Mouse (Mus musculus) midbrain, embryonic 14.5 days (tissue): Measurements from ENCODE around the gene Rap1gap. TPM values are rescaled to one million over a fixed set of nuclear protein-coding genes. Genes with fewer than 3 reads are reported as not detected.

Experiments
- ATAC-seq: fragments of 200-750 bp; cut with Nextera tagmentation; 2 replicates; pipeline ENCODE4 v1.8.0; 2017; ENCODE audit warnings: moderate number of reproducible peaks, moderate library complexity; ENCODE audit not compliant: low FRiP score, low TSS enrichment
- DNase-seq: peaks from one replicate; pipeline ENCODE4 v3.0.0-alpha.2; 2015
- H3K27ac ChIP-seq: fragments of 300-500 bp; sonication (generic); replicated peaks from 2 replicates; pipeline ENCODE4 v1.5.1; 2014; ENCODE audit warnings: mild to moderate bottlenecking, low read depth, low read length, moderate library complexity
- H3K27me3 ChIP-seq: fragments of 300-500 bp; sonication (generic); 2 replicates; pipeline ENCODE4 v1.6.1; 2014; ENCODE audit warnings: low read length, control low read depth, mixed read lengths; ENCODE audit not compliant: control insufficient read depth, insufficient read depth
- H3K36me3 ChIP-seq: fragments of 300-500 bp; sonication (generic); 2 replicates; pipeline ENCODE4 v1.6.1; 2014; ENCODE audit warnings: low read length, control low read depth; ENCODE audit not compliant: control insufficient read depth, insufficient read depth
- H3K4me1 ChIP-seq: fragments of 300-500 bp; sonication (generic); 2 replicates; pipeline ENCODE4 v1.6.1; 2014; ENCODE audit warnings: mild to moderate bottlenecking, antibody characterized with exemption, low read length, control low read depth; ENCODE audit not compliant: control insufficient read depth, insufficient read depth
- H3K4me2 ChIP-seq: fragments of 300-500 bp; sonication (generic); 2 replicates; pipeline ENCODE4 v1.6.1; 2014; ENCODE audit warnings: mild to moderate bottlenecking, low read length, moderate library complexity
- H3K4me3 ChIP-seq: fragments of 300-500 bp; sonication (generic); replicated peaks from 2 replicates; pipeline ENCODE4 v1.5.1; 2014; ENCODE audit warnings: low read depth, low read length
- H3K9ac ChIP-seq: fragments of 300-500 bp; sonication (generic); replicated peaks from 2 replicates; pipeline ENCODE4 v1.6.1; 2014; ENCODE audit warnings: mild to moderate bottlenecking, low read length, moderate library complexity
- H3K9me3 ChIP-seq: fragments of 300-500 bp; sonication (generic); 2 replicates; pipeline ENCODE4 v1.6.1; 2016; ENCODE audit warnings: low read length, control low read depth, mixed read lengths; ENCODE audit not compliant: control insufficient read depth
- WGBS: fragments of 180-500 bp; shearing (Covaris S2); extraction: QIAGEN DNeasy Blood & Tissue Kit; methylation state at CpG from one replicate; pipeline ENCODE4 v1.1.7; 2014; 5-methylcytosine and 5-hydroxymethylcytosine counted together
- polyA plus RNA-seq: library from polyadenylated mRNA; unstranded; fragments of >200 nt; fragmentation: Nextera tagmentation; extraction: Ambion mirVana; gene quantifications from 2 replicates; pipeline ENCODE4 v1.2.1, GENCODE M21; 2014

Rap1gap gene
- polyA plus RNA-seq, 1 experiment from 2014 or later: 57.7 TPM

DNA sequence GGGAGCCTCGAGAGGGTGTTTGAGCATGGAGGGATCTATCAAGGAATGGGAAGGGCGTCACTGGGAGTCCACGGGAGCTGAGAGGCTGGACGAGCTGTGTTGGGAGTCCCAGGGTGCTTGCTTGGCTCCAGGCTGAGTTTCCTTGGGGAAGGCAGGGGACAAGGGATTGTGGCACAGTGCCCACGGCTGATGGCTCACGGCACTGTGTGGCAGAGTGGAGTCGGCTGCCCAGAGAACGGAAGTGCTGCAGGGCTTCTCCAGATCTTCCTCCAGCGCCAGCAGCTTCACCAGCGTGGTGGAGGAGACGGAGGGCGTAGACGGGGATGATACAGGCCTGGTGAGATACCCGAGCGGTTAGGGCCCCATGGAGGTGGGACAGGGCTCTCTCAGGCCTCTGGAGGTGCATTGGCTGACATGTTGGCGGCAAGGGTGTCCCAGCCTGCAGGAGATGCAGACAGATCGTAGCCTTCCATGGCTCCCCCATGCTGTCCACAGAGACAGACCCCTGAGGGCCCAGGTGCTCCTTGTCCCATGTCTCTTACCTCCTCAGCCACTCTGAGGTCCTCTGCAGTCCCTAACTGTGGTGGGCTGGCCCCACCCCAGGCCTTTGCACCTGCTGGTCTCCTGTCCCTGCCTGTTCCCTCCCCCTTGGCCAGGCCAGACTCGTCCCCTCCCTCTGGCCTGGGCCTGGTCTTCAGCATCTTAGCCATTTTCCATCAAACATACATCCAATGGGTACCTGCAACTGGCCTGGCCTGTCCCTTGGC lies 62.4 kb downstream of the Rap1gap start:
- no peak for ATAC-seq
- H3K27ac ChIP-seq: no peak overlapping the region

GRCm38 (mm10) chr4:137727506-137728187 lies 63.1 kb downstream of the Rap1gap start:
- Histone ChIP-seq H3K4me2 (peak overlapping the region; percentile 24), H3K27ac (no peak overlapping the region), H3K27me3 (0 out of 2 replicates have a peak, but pooled peaks cover 3% of the 10 kb centered on the region), H3K36me3 (no peaks in the 10 kb centered on the region), H3K9ac (peak overlapping the region; percentile 31; the same call in 1 of the 2 replicates), H3K9me3 (no peaks in the 10 kb centered on the region), H3K4me1 (peaks cover 28% of the 10 kb centered on the region), H3K4me3 (no peak overlapping the region)
- WGBS: 2% methylated on average over 18 of the region's 18 CpGs
- ATAC-seq: peak; percentile 26; the same call in 1 of the 2 replicates
- DNase-seq: peak; percentile 80

More for the DNA sequence above, 62.4 kb downstream of the Rap1gap start:
- Histone ChIP-seq H3K4me1 (peaks cover 28% of the 10 kb centered on the region), H3K4me3 (no peak overlapping the region), H3K27me3 (0 out of 2 replicates have a peak, but pooled peaks cover 3% of the 10 kb centered on the region), H3K9ac (peak overlapping the region; percentile 31; the same call in 1 of the 2 replicates), H3K4me2 (peak overlapping the region; percentile 24), H3K9me3 (no peaks in the 10 kb centered on the region), H3K36me3 (no peaks in the 10 kb centered on the region)
- WGBS: 74% methylated on average over 18 of the region's 18 CpGs
- DNase-seq: no peak

DNA sequence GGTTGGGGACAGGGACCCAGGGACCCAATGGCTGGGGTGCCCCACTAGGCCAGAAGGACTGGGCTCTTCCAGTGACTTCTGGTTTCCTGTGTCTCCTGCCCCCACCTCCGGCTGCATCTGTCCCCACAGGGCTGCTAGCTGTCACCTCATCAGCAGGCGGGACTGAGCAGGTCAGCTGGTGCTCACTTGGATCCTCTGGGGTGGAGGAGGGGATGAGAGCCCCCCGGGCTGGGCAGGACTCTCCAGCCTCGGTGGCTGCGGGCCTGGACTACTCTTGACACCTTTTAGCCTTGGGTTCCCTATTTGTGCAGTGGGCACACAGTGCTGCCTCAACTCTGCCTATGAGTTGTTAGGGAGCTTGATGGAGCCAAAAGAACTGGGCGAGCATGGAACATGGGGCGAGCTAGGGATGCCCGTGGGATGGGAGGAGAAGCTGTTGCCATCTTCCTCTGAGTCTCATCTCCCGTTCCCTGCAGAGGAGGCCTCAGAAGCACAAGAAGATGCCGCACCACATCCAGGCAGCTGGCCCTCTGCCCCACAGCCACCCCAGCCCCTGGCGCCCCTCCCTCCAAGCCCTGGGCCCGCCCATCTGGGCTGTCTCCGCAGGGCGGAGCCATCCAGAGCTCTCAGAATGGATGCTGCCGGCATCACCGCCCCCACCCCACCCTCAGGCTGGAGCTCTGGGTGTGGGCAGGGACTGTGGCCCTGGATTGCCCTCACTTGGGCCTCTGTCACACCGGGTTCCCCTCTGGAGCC lies 64.1 kb downstream of the Rap1gap start:
- H3K4me2 ChIP-seq: peak overlapping the region; percentile 65
- ATAC-seq: peak; percentile 48; the same call in 1 of the 2 replicates
- 7% methylated on average over 17 of the region's 17 CpGs for WGBS
- H3K36me3 ChIP-seq: no peaks in the 10 kb centered on the region
- H3K27me3 ChIP-seq: no peaks in the 10 kb centered on the region
- H3K4me1 ChIP-seq: peaks cover 28% of the 10 kb centered on the region
- H3K9me3 ChIP-seq: no peaks in the 10 kb centered on the region
- H3K4me3 ChIP-seq: peak overlapping the region; percentile 30
- peak overlapping the region; percentile 45; the same call in 1 of the 2 replicates for H3K27ac ChIP-seq
- peak overlapping the region; percentile 43 for H3K9ac ChIP-seq
- DNase-seq: peak; percentile 72

DNA sequence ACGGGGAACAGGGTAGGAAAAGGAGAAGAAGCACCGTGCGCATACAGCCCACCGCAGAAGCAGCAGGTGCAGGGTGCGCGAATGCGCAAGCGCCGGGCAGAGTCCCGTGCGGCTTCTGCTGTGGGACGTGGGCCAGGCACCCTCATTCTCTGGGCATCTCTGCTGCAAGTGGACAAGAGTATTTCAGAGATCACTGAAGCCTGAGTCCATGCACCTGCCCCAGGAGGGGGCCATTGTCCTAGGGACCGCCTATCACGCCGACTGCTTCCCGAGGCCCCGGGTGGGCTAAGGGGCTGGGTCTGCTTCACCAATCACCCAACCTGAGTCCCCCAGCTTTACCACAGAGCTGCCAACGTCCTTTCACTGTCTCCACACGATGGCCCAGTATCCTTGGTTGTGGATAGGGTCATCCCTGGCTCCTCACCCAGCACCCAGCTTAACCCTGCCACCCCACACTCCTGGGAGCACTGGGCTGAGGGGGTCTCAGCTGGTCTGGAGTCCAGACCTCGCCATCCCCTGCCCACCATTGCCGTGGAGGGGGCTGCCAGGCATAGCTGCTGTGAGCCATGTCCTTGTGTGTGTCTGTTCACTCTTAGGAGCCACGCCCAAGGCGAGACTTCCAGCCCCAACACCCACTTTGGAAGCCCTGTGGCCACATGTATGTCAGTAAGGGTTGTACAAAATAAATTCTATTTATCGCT lies 64.8 kb downstream of the Rap1gap start:
- Histone ChIP-seq H3K4me2 (peak overlapping the region; percentile 65), H3K4me3 (peak overlapping the region; percentile 30), H3K36me3 (no peaks in the 10 kb centered on the region), H3K27me3 (no peaks in the 10 kb centered on the region), H3K9me3 (no peaks in the 10 kb centered on the region), H3K9ac (peak overlapping the region; percentile 43), H3K4me1 (peaks cover 28% of the 10 kb centered on the region), H3K27ac (peak overlapping the region; percentile 45; the same call in 1 of the 2 replicates)
- DNase-seq: peak; percentile 61
- peak; percentile 16; the same call in 1 of the 2 replicates for ATAC-seq
- 16% methylated on average over 24 of the region's 24 CpGs for WGBS

DNA sequence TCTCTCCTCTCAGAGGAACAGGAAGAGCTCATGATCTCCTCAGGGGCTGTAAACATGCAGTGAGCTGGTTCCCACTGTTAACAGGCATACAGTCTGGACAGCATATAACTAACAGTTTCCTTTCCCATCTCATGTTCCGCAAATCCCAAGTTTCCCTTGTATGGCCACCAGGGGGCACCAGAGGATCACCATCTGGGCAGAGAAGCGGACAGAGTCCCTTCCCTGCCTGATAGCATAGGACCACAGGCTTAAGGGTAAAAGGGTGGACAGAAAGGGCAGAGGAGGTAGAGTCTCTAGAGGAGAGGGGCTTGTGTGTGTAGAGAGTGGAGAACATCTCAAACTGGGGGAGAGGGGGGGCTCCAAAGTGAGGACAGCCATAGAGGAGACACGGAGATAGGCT lies 65.6 kb downstream of the Rap1gap start:
- WGBS: 19% methylated on average over 3 of the region's 3 CpGs
- ATAC-seq: peak; percentile 53; the same call in 1 of the 2 replicates
- H3K9ac ChIP-seq: no peak overlapping the region

DNA sequence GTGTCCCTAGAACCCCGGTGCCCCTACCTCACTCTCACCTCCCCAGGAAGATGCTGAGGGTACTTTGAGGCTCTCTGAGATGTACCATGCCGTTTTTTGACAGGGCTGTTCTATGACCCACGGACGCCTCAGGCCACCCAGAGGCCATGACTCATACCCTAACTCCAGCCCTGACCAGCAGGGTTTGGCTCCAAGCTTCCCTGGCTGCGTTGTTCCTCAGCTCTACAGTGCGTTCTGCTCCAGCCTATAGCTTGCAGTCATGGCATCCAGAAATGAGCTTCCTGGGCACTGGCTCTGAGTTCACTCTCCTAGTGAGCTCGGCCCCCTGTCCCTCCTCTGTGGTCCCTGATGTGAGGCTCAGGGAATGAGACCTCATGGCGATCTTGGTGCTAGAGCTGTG lies 66.2 kb downstream of the Rap1gap start:
- Histone ChIP-seq H3K27ac (no peak overlapping the region), H3K36me3 (no peaks in the 10 kb centered on the region), H3K4me3 (no peak overlapping the region), H3K9me3 (no peaks in the 10 kb centered on the region), H3K9ac (no peak overlapping the region), H3K27me3 (no peaks in the 10 kb centered on the region), H3K4me1 (peaks cover 28% of the 10 kb centered on the region), H3K4me2 (no peak overlapping the region)
- 79% methylated on average over 8 of the region's 8 CpGs for WGBS
- DNase-seq (no peak), ATAC-seq (no peak)

More for the DNA sequence above, 65.6 kb downstream of the Rap1gap start:
- Histone ChIP-seq H3K9me3 (no peaks in the 10 kb centered on the region), H3K36me3 (no peaks in the 10 kb centered on the region), H3K4me3 (no peak overlapping the region), H3K4me1 (peaks cover 28% of the 10 kb centered on the region), H3K27ac (no peak overlapping the region), H3K27me3 (no peaks in the 10 kb centered on the region), H3K4me2 (no peak overlapping the region)
- DNase-seq: peak; percentile 94

- H3K9ac ChIP-seq: no peak overlapping the region
- no peaks in the 10 kb centered on the region for H3K36me3 ChIP-seq
- 68% methylated on average over 10 of the region's 10 CpGs for WGBS
- ATAC-seq (no peak), DNase-seq (no peak)
- H3K4me3 ChIP-seq: no peak overlapping the region
- H3K27ac ChIP-seq: no peak overlapping the region
- H3K27me3 ChIP-seq: no peaks in the 10 kb centered on the region
- peaks cover 34% of the 10 kb centered on the region for H3K4me1 ChIP-seq
- H3K9me3 ChIP-seq: no peaks in the 10 kb centered on the region
- H3K4me2 ChIP-seq: no peak overlapping the region
These were observed 67.4 kb downstream of the Rap1gap start for GRCm38 (mm10) chr4:137731891-137732290.

GRCm38 (mm10) chr4:137732361-137732760 lies 67.8 kb downstream of the Rap1gap start:
- no peak for DNase-seq
- Histone ChIP-seq H3K4me2 (no peak overlapping the region), H3K4me3 (no peak overlapping the region), H3K27ac (no peak overlapping the region), H3K36me3 (no peaks in the 10 kb centered on the region), H3K4me1 (peaks cover 29% of the 10 kb centered on the region), H3K27me3 (no peaks in the 10 kb centered on the region), H3K9ac (no peak overlapping the region), H3K9me3 (no peaks in the 10 kb centered on the region)
- WGBS: 81% methylated on average over 3 of the region's 3 CpGs
- ATAC-seq: no peak
